Mouse (Mus musculus): Measurements from ENCODE around the gene Crybg1. TPM values are rescaled to one million over a fixed set of nuclear protein-coding genes. Genes with fewer than 3 reads are reported as not detected.

Gene Crybg1
- polyA plus RNA-seq, 1 experiment from 2014 or later: 0.20 TPM

- no peaks in the 10 kb centered on the region for H3K9me3 ChIP-seq (replicated peaks; ENCODE audit: control insufficient read depth, low read length)
- DNase-seq (ENCODE audit: low spot score) (no peak), ATAC-seq (no peak)
- H3K4me1 ChIP-seq (ENCODE audit: control insufficient read depth, insufficient read depth, low read length): no peaks in the 10 kb centered on the region
- H3K27me3 ChIP-seq (replicated peaks; ENCODE audit: control insufficient read depth, insufficient read depth, low read length): no peaks in the 10 kb centered on the region
- WGBS: 89% methylated on average over 6 of the region's 6 CpGs
- no peak overlapping the region for H3K27ac ChIP-seq (ENCODE audit: low read depth, low read length)
- H3K36me3 ChIP-seq (ENCODE audit: control insufficient read depth, insufficient read depth, low read length): no peaks in the 10 kb centered on the region
- no peak overlapping the region for H3K4me2 ChIP-seq (ENCODE audit: low read length)
- H3K4me3 ChIP-seq (ENCODE audit: low read depth, low read length): no peak overlapping the region
- no peak overlapping the region for H3K9ac ChIP-seq (ENCODE audit: low read length)
Measured at GRCm38 (mm10) chr10:44065848-44066360, 82.7 kb downstream of the Crybg1 start.

- Histone ChIP-seq H3K9me3 (replicated peaks; ENCODE audit: control insufficient read depth, low read length) (no peaks in the 10 kb centered on the region), H3K27ac (ENCODE audit: low read depth, low read length) (no peak overlapping the region), H3K27me3 (replicated peaks; ENCODE audit: control insufficient read depth, insufficient read depth, low read length) (no peaks in the 10 kb centered on the region), H3K9ac (ENCODE audit: low read length) (no peak overlapping the region), H3K4me3 (ENCODE audit: low read depth, low read length) (no peak overlapping the region), H3K4me1 (ENCODE audit: control insufficient read depth, insufficient read depth, low read length) (no peaks in the 10 kb centered on the region), H3K4me2 (ENCODE audit: low read length) (no peak overlapping the region), H3K36me3 (ENCODE audit: control insufficient read depth, insufficient read depth, low read length) (no peaks in the 10 kb centered on the region)
- ATAC-seq: no peak
- WGBS: 92% methylated on average over 4 of the region's 4 CpGs
- no peak for DNase-seq (ENCODE audit: low spot score)
Measured at GRCm38 (mm10) chr10:44062981-44063380, 85.7 kb downstream of the Crybg1 start.

GRCm38 (mm10) chr10:44050913-44051312 is 97.7 kb downstream of the Crybg1 start:
- no peaks in the 10 kb centered on the region for H3K36me3 ChIP-seq (ENCODE audit: control insufficient read depth, insufficient read depth, low read length)
- no peak overlapping the region for H3K4me3 ChIP-seq (ENCODE audit: low read depth, low read length)
- no peaks in the 10 kb centered on the region for H3K27me3 ChIP-seq (replicated peaks; ENCODE audit: control insufficient read depth, insufficient read depth, low read length)
- no peak overlapping the region for H3K4me2 ChIP-seq (ENCODE audit: low read length)
- no peaks in the 10 kb centered on the region for H3K4me1 ChIP-seq (ENCODE audit: control insufficient read depth, insufficient read depth, low read length)
- no peak overlapping the region for H3K27ac ChIP-seq (ENCODE audit: low read depth, low read length)
- H3K9me3 ChIP-seq (replicated peaks; ENCODE audit: control insufficient read depth, low read length): no peaks in the 10 kb centered on the region
- no peak for ATAC-seq
- DNase-seq (ENCODE audit: low spot score): no peak
- WGBS: 90% methylated on average over 6 of the region's 6 CpGs
- H3K9ac ChIP-seq (ENCODE audit: low read length): no peak overlapping the region

- Histone ChIP-seq H3K4me3 (ENCODE audit: low read depth, low read length) (no peak overlapping the region), H3K36me3 (ENCODE audit: control insufficient read depth, insufficient read depth, low read length) (no peaks in the 10 kb centered on the region), H3K27ac (ENCODE audit: low read depth, low read length) (no peak overlapping the region), H3K4me1 (ENCODE audit: control insufficient read depth, insufficient read depth, low read length) (no peaks in the 10 kb centered on the region), H3K9me3 (replicated peaks; ENCODE audit: control insufficient read depth, low read length) (no peaks in the 10 kb centered on the region), H3K9ac (ENCODE audit: low read length) (no peak overlapping the region), H3K27me3 (replicated peaks; ENCODE audit: control insufficient read depth, insufficient read depth, low read length) (no peaks in the 10 kb centered on the region), H3K4me2 (ENCODE audit: low read length) (no peak overlapping the region)
- ATAC-seq (no peak), DNase-seq (ENCODE audit: low spot score) (no peak)
- WGBS: 77% methylated on average over 4 of the region's 4 CpGs
Measured at GRCm38 (mm10) chr10:44044727-44045126, 103.9 kb downstream of the Crybg1 start.

DNA sequence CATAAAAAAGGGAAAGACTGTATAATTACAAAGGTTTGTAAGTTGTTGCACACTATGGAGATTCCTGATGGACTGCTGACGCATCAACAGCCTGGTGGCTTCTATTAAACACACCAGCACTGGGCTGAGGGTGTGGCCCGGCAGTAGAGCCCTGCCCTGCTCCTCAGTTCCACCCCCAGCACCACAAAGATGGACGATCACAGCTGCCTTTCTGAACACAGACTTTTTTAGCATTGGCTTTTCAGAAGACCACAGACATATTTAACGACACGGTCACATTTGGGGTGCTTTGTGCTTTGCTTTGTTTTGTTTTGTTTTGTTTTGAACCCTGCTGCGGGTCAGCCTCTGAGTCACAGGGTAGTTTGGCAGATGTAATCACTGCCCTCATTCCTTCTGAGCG is 105.0 kb downstream of the Crybg1 start:
- DNase-seq (ENCODE audit: low spot score) (no peak), ATAC-seq (no peak)
- no peak overlapping the region for H3K27ac ChIP-seq (ENCODE audit: low read depth, low read length)
- H3K9ac ChIP-seq (ENCODE audit: low read length): no peak overlapping the region
- no peaks in the 10 kb centered on the region for H3K9me3 ChIP-seq (replicated peaks; ENCODE audit: control insufficient read depth, low read length)
- no peaks in the 10 kb centered on the region for H3K36me3 ChIP-seq (ENCODE audit: control insufficient read depth, insufficient read depth, low read length)
- H3K4me3 ChIP-seq (ENCODE audit: low read depth, low read length): no peak overlapping the region
- 58% methylated on average over 7 of the region's 7 CpGs for WGBS
- no peaks in the 10 kb centered on the region for H3K27me3 ChIP-seq (replicated peaks; ENCODE audit: control insufficient read depth, insufficient read depth, low read length)
- no peaks in the 10 kb centered on the region for H3K4me1 ChIP-seq (ENCODE audit: control insufficient read depth, insufficient read depth, low read length)
- no peak overlapping the region for H3K4me2 ChIP-seq (ENCODE audit: low read length)

DNA sequence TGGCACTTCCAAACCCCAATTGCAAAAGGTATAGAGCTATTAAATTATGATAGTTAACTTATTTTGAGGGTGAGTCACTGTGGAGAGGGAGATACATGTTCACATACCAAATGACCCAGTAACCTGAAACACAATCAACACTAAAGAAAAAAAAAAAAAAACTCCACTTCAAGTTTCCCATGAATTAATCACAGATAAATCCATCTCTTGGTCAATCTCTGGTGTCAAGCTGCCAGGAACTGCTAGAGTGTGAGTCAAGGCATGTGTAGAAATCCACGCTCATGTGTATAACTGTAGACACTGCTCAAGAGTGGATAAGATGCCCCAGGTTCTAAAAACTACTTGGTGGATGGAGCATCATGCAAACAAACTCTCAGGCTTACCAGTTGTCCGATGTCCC is 109.5 kb downstream of the Crybg1 start:
- H3K9ac ChIP-seq (ENCODE audit: low read length): no peak overlapping the region
- no peak for DNase-seq (ENCODE audit: low spot score)
- no peak for ATAC-seq
- H3K9me3 ChIP-seq (replicated peaks; ENCODE audit: control insufficient read depth, low read length): no peaks in the 10 kb centered on the region
- H3K27ac ChIP-seq (ENCODE audit: low read depth, low read length): no peak overlapping the region
- H3K4me1 ChIP-seq (ENCODE audit: control insufficient read depth, insufficient read depth, low read length): no peaks in the 10 kb centered on the region
- no peaks in the 10 kb centered on the region for H3K36me3 ChIP-seq (ENCODE audit: control insufficient read depth, insufficient read depth, low read length)
- 85% methylated on average over 2 of the region's 2 CpGs for WGBS
- no peak overlapping the region for H3K4me2 ChIP-seq (ENCODE audit: low read length)
- no peaks in the 10 kb centered on the region for H3K27me3 ChIP-seq (replicated peaks; ENCODE audit: control insufficient read depth, insufficient read depth, low read length)
- no peak overlapping the region for H3K4me3 ChIP-seq (ENCODE audit: low read depth, low read length)

GRCm38 (mm10) chr10:44037918-44038544 is 110.6 kb downstream of the Crybg1 start:
- Histone ChIP-seq H3K9me3 (replicated peaks; ENCODE audit: control insufficient read depth, low read length) (no peaks in the 10 kb centered on the region), H3K9ac (ENCODE audit: low read length) (no peak overlapping the region), H3K36me3 (ENCODE audit: control insufficient read depth, insufficient read depth, low read length) (no peaks in the 10 kb centered on the region), H3K27ac (ENCODE audit: low read depth, low read length) (no peak overlapping the region), H3K27me3 (replicated peaks; ENCODE audit: control insufficient read depth, insufficient read depth, low read length) (no peaks in the 10 kb centered on the region), H3K4me2 (ENCODE audit: low read length) (no peak overlapping the region), H3K4me1 (ENCODE audit: control insufficient read depth, insufficient read depth, low read length) (no peaks in the 10 kb centered on the region), H3K4me3 (ENCODE audit: low read depth, low read length) (no peak overlapping the region)
- DNase-seq (ENCODE audit: low spot score): no peak
- no peak for ATAC-seq
- 57% methylated on average over 11 of the region's 11 CpGs for WGBS

DNA sequence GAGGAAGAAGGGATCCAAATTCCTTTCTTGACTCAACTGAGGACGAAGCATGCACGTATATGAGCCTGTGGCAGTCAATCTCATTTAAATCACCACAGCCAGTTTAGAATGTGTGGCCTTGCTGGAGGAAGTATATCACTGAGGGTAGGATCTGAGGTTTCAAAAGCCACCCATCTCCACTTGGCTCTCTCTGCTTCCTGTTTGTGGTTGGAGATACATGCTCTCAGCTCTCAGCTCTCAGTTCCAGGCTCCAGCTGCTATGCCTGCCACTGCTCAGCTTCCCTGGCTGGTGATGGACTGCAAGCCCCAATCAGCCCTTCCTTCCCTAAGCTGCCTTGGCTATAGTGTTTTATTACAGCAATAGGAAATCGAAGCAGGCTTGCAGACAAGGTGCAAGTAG is 119.1 kb downstream of the Crybg1 start:
- ATAC-seq (no peak), DNase-seq (ENCODE audit: low spot score) (no peak)
- Histone ChIP-seq H3K4me2 (ENCODE audit: low read length) (no peak overlapping the region), H3K9me3 (replicated peaks; ENCODE audit: control insufficient read depth, low read length) (no peaks in the 10 kb centered on the region), H3K4me1 (ENCODE audit: control insufficient read depth, insufficient read depth, low read length) (no peaks in the 10 kb centered on the region), H3K36me3 (ENCODE audit: control insufficient read depth, insufficient read depth, low read length) (no peaks in the 10 kb centered on the region), H3K4me3 (ENCODE audit: low read depth, low read length) (no peak overlapping the region), H3K27ac (ENCODE audit: low read depth, low read length) (no peak overlapping the region), H3K27me3 (replicated peaks; ENCODE audit: control insufficient read depth, insufficient read depth, low read length) (no peaks in the 10 kb centered on the region), H3K9ac (ENCODE audit: low read length) (no peak overlapping the region)
- WGBS: 89% methylated on average over 3 of the region's 3 CpGs

- no peak overlapping the region for H3K9ac ChIP-seq (ENCODE audit: low read length)
- no peak for ATAC-seq
- H3K4me2 ChIP-seq (ENCODE audit: low read length): no peak overlapping the region
- no peaks in the 10 kb centered on the region for H3K36me3 ChIP-seq (ENCODE audit: control insufficient read depth, insufficient read depth, low read length)
- H3K27me3 ChIP-seq (replicated peaks; ENCODE audit: control insufficient read depth, insufficient read depth, low read length): no peaks in the 10 kb centered on the region
- no peaks in the 10 kb centered on the region for H3K4me1 ChIP-seq (ENCODE audit: control insufficient read depth, insufficient read depth, low read length)
- H3K9me3 ChIP-seq (replicated peaks; ENCODE audit: control insufficient read depth, low read length): no peaks in the 10 kb centered on the region
- WGBS: 49% methylated on average over 1 of the region's 1 CpGs
- H3K27ac ChIP-seq (ENCODE audit: low read depth, low read length): no peak overlapping the region
- DNase-seq (ENCODE audit: low spot score): no peak
- H3K4me3 ChIP-seq (ENCODE audit: low read depth, low read length): no peak overlapping the region
Measured at GRCm38 (mm10) chr10:44027226-44027625, 121.4 kb downstream of the Crybg1 start.

Measured in forebrain, embryonic 14.5 days (tissue).